19 mouse cellular contexts compared by ENCODE assay signal in the genomic region with DNA sequence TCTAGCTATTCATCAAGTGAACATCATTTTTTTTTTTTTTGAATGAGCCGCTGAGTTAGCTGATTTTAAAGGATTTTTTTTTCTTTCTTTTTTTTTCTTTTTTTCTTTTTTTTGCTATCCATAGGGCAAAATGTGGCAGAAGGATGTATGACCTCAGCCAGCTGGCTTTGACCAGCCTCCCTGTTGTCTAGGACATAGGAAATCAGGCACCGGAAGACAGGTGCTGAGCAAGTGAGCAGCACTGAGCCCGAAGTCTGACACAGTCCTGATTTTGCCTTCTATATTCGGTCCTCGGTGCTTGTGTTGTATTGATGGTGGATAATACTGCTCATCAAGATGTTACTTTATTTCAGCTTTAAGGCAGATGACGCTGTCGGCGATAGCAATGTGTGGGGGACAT.
A peak's percentile ranks its signal among the peaks of the same experiment; 100 is the strongest.
DNase-seq lines count a peak whose midpoint lies in the region; ATAC-seq lines count a peak whose summit lies in the region.
"Had no signal": no experiment of that assay in that cellular context is flagged by ENCODE, and none has a peak within 500 bp of the region (broad histone marks: within the 10 kb centered on the region; RNA-seq: fewer than 3 reads in every experiment).

No protein-coding gene starts in this region.

- H3K9ac ChIP-seq in hindbrain, embryonic 14.5 days, result no peak overlapping the region
- H3K9ac ChIP-seq: embryonic facial prominence, embryonic 12.5 days; heart, embryonic 15.5 days; hindbrain, embryonic 13.5 days; intestine, embryonic 15.5 days had no signal

- no peak for ATAC-seq in hindbrain, embryonic 14.5 days (ENCODE audit: low FRiP score)
- ATAC-seq: forebrain, embryonic 16.5 days; intestine, embryonic 15.5 days had no signal

- 0 out of 2 replicates have a peak, but pooled peaks cover 6% of the 10 kb centered on the region for H3K9me3 ChIP-seq in hindbrain, embryonic 14.5 days (ENCODE audit: control insufficient read depth, low read length)
- H3K9me3 ChIP-seq: embryonic facial prominence, embryonic 12.5 days; heart, embryonic 15.5 days; hindbrain, embryonic 13.5 days; intestine, embryonic 15.5 days had no signal

- peak; percentile 67 for DNase-seq in brain, adult 2 months (ENCODE audit: low read depth, low spot score)
- peak; percentile 34 for DNase-seq in cerebellum, adult 11 months
- DNase-seq in cerebellum, adult 8-10 months, result peak; percentile 33
- peak; percentile 62 to 71 for DNase-seq in cerebellum, postnatal 14 days
- no peak for DNase-seq in lung, postnatal 25 days (ENCODE audit: low spot score)
- no peak for DNase-seq in frontal cortex, postnatal 25 days (ENCODE audit: low spot score in 2 of 2)
- DNase-seq in hindbrain, embryonic 14.5 days (ENCODE audit: low spot score), result no peak
- DNase-seq: adrenal gland, adult 2 months; adrenal gland, postnatal 25 days; gastrocnemius, postnatal 14 days; heart, adult 2 months; heart, postnatal 14 days; kidney, adult 18-20 months had no signal

- no peaks in the 10 kb centered on the region for H3K27me3 ChIP-seq in hindbrain, embryonic 14.5 days (ENCODE audit: control insufficient read depth, insufficient read depth, low read length)
- H3K27me3 ChIP-seq: embryonic facial prominence, embryonic 12.5 days; heart, embryonic 15.5 days; hindbrain, embryonic 13.5 days; intestine, embryonic 15.5 days had no signal

- WGBS in hindbrain, embryonic 14.5 days, result 95% methylated on average over 8 of the region's 8 CpGs

- no peak overlapping the region for H3K4me3 ChIP-seq in hindbrain, embryonic 14.5 days (replicated peaks; ENCODE audit: low read length)
- H3K4me3 ChIP-seq: embryonic facial prominence, embryonic 12.5 days; heart, adult 2 months; heart, embryonic 15.5 days; hindbrain, embryonic 13.5 days; intestine, embryonic 15.5 days had no signal

- no peak overlapping the region for H3K4me2 ChIP-seq in hindbrain, embryonic 14.5 days (replicated peaks)
- H3K4me2 ChIP-seq: embryonic facial prominence, embryonic 12.5 days; heart, embryonic 11.5 days; heart, embryonic 15.5 days; hindbrain, embryonic 13.5 days; intestine, embryonic 15.5 days had no signal

- H3K27ac ChIP-seq in hindbrain, embryonic 14.5 days, result no peak overlapping the region
- H3K27ac ChIP-seq: embryonic facial prominence, embryonic 12.5 days; heart, adult 2 months; heart, embryonic 15.5 days; hindbrain, embryonic 13.5 days; intestine, embryonic 15.5 days had no signal

- H3K4me1 ChIP-seq in hindbrain, embryonic 14.5 days (replicated peaks; ENCODE audit: control insufficient read depth, insufficient read depth, low read length), result no peaks in the 10 kb centered on the region
- H3K4me1 ChIP-seq: embryonic facial prominence, embryonic 12.5 days; hindbrain, embryonic 13.5 days had no signal

- no peaks in the 10 kb centered on the region for H3K36me3 ChIP-seq in hindbrain, embryonic 14.5 days (replicated peaks; ENCODE audit: control insufficient read depth, insufficient read depth)
- H3K36me3 ChIP-seq: embryonic facial prominence, embryonic 12.5 days; heart, embryonic 15.5 days; hindbrain, embryonic 13.5 days; intestine, embryonic 15.5 days had no signal

Comparison
In these comparisons a context has a peak if more than half of its experiments do, and no peak if none do; other contexts are left out.
1. DNase-seq: peak in brain, adult 2 months (single experiment), cerebellum, adult 11 months (single experiment), cerebellum, adult 8-10 months (single experiment) and cerebellum, postnatal 14 days (2 of 2); none in lung, postnatal 25 days (single experiment), frontal cortex, postnatal 25 days (0 of 2) and hindbrain, embryonic 14.5 days (single experiment).